Mouse (Mus musculus) ES-Bruce4 (cell line): Measurements from ENCODE around the gene Olfr307. TPM values are rescaled to one million over a fixed set of nuclear protein-coding genes. Genes with fewer than 3 reads are reported as not detected.

ENCODE experiments used
- H3K27ac ChIP-seq: 2 replicates; pipeline ENCODE4 v1.5.1; 2012; ENCODE audit warnings: low read length, inconsistent platforms; ENCODE audit not compliant: insufficient read depth
- H3K27me3 ChIP-seq: 2 replicates; pipeline ENCODE4 v1.6.1; 2012; ENCODE audit warnings: mild to moderate bottlenecking, low read length, inconsistent platforms; ENCODE audit not compliant: control insufficient read depth, poor library complexity, insufficient read depth, severe bottlenecking
- H3K36me3 ChIP-seq: 2 replicates; pipeline ENCODE4 v1.6.1; 2012; ENCODE audit warnings: inconsistent platforms, mild to moderate bottlenecking, low read length, moderate library complexity; ENCODE audit not compliant: control insufficient read depth, poor library complexity, insufficient read depth, severe bottlenecking
- H3K4me1 ChIP-seq: one replicate; pipeline ENCODE4 v1.8.1; 2011; ENCODE audit warnings: low read length; ENCODE audit not compliant: control insufficient read depth, insufficient read depth
- H3K4me3 ChIP-seq: 2 replicates; pipeline ENCODE4 v1.5.1; 2011; ENCODE audit warnings: low read depth, mild to moderate bottlenecking, low read length
- H3K9ac ChIP-seq: 2 replicates; pipeline ENCODE4 v1.6.1; 2012; ENCODE audit warnings: low read depth, mild to moderate bottlenecking, inconsistent platforms; ENCODE audit not compliant: poor library complexity, severe bottlenecking
- H3K9me3 ChIP-seq: replicated peaks from 2 replicates; pipeline ENCODE4 v1.6.1; 2012; ENCODE audit warnings: mild to moderate bottlenecking, low read length, inconsistent platforms; ENCODE audit not compliant: control insufficient read depth, poor library complexity, insufficient read depth, severe bottlenecking
- CTCF ChIP-seq: IDR thresholded peaks from one replicate; pipeline ENCODE4 v1.8.1; 2011; ENCODE audit warnings: low read depth, low read length
- EP300 ChIP-seq: IDR thresholded peaks from 2 replicates; pipeline ENCODE4 v1.6.1; 2011; ENCODE audit warnings: low read depth, low read length; ENCODE audit not compliant: insufficient read depth
- POLR2A ChIP-seq: IDR thresholded peaks from one replicate; pipeline ENCODE4 v1.8.1; 2011; ENCODE audit warnings: low read length; ENCODE audit not compliant: insufficient read depth
- polyA plus RNA-seq: library from polyadenylated mRNA; stranded (reverse); fragments of >200 nt; gene quantifications from 2 replicates; pipeline ENCODE4 v1.2.4, GENCODE M21; 2011; ENCODE audit warnings: low read depth; ENCODE audit not compliant: missing spikeins, insufficient read depth, insufficient read length

Olfr307 gene
- polyA plus RNA-seq, 1 experiment = not detected

- Histone ChIP-seq H3K36me3 (no peaks in the 10 kb centered on the region), H3K4me3 (no peak overlapping the region), H3K27ac (peak overlapping the region; percentile 85), H3K9me3 (no peaks in the 10 kb centered on the region), H3K27me3 (no peaks in the 10 kb centered on the region), H3K4me1 (peaks cover 2% of the 10 kb centered on the region), H3K9ac (peak overlapping the region; percentile 54; the same call in 1 of the 2 replicates)
- TF ChIP-seq CTCF (no peak), EP300 (peak; percentile 35; the same call in 1 of the 2 replicates)
These were observed 5.6 kb upstream of the Olfr307 start for GRCm38 (mm10) chr7:86342881-86343565.

DNA sequence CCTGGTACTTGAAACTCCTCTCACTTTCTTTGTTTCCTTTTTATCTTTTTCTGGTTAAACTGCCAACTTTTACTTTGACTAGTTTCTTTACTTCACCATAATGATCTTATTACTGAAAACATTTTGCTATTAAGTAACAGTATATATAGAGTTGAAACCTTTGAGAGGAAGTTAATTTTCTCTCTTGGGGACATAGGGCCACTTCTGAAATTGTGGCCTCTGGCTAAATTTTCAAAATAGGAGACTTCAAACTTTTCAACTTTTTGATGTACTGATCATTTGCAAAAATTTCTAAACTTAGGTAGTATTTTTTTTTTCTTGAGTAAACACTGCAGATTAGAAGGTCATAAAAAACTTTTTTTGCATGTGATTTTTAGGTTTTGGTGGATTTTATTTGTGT is 11.9 kb downstream of the Olfr307 start, which contains the start of gene Olfr308:
Gene Olfr308 (minus strand): TSS at position 101 of the 400 bp plus-strand sequence.
- H3K9me3 ChIP-seq = no peaks in the 10 kb centered on the region
- H3K36me3 ChIP-seq = no peaks in the 10 kb centered on the region
- no peak for TF ChIP-seq CTCF
- no peak for TF ChIP-seq EP300
- TF ChIP-seq POLR2A = no peak
- H3K4me1 ChIP-seq = no peaks in the 10 kb centered on the region
- H3K27ac ChIP-seq = no peak within 1 kb of the TSS
- H3K27me3 ChIP-seq = no peaks in the 10 kb centered on the region
- H3K9ac ChIP-seq = no peak within 1 kb of the TSS
- no peak within 1 kb of the TSS for H3K4me3 ChIP-seq

GRCm38 (mm10) chr7:86321323-86321722 is 16.1 kb downstream of the Olfr307 start:
- Histone ChIP-seq H3K4me3 (no peak overlapping the region), H3K9ac (no peak overlapping the region), H3K36me3 (no peaks in the 10 kb centered on the region), H3K27ac (no peak overlapping the region), H3K4me1 (no peaks in the 10 kb centered on the region), H3K27me3 (no peaks in the 10 kb centered on the region), H3K9me3 (no peaks in the 10 kb centered on the region)
- no peak for TF ChIP-seq EP300
- no peak for TF ChIP-seq POLR2A
- TF ChIP-seq CTCF = no peak

DNA sequence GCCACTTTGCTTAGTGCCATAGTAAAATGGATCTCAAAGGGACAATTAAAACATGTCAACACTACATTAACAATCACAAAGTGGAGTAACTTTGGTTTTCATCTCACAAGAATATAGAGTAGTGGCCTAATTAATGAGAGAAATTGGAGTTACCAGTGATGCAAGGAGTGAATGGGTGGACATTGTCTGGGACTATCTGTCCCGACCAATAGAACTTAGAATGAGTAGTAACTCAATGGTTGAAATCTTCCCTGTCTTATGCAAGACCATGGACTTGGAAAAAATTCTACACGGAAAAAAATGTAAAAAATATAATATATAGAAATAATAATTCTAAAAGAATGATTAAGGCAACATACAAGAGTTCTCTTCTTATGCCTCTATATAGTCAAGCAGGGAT is 23.8 kb downstream of the Olfr307 start, which contains the start of gene Olfr309:
Gene Olfr309 (minus strand): TSS at position 101 of the 400 bp plus-strand sequence.
- no peak within 1 kb of the TSS for H3K27ac ChIP-seq
- H3K27me3 ChIP-seq = no peaks in the 10 kb centered on the region
- no peaks in the 10 kb centered on the region for H3K36me3 ChIP-seq
- H3K4me3 ChIP-seq = no peak within 1 kb of the TSS
- no peak for TF ChIP-seq CTCF
- no peak for TF ChIP-seq EP300
- no peak for TF ChIP-seq POLR2A
- H3K4me1 ChIP-seq = no peaks in the 10 kb centered on the region
- H3K9me3 ChIP-seq = no peaks in the 10 kb centered on the region
- H3K9ac ChIP-seq = no peak within 1 kb of the TSS

Other genes starting within 250 kb of the Olfr307 start
- gene Vmn2r75, start 165.8 kb downstream of the Olfr307 start, polyA plus RNA-seq = not detected in 2 replicates
- gene Vmn2r76, start 91.3 kb downstream of the Olfr307 start, polyA plus RNA-seq = 0.14 and 0.34 TPM in 2 replicates
- not detected in 2 replicates for gene Olfr310, start 60.4 kb downstream of the Olfr307 start, polyA plus RNA-seq
- not detected in 2 replicates for gene Olfr309, start 23.9 kb downstream of the Olfr307 start, polyA plus RNA-seq
- gene Olfr308, start 12.0 kb downstream of the Olfr307 start, polyA plus RNA-seq = not detected in 2 replicates
- not detected in 2 replicates for gene Olfr305, start 29.3 kb upstream of the Olfr307 start, polyA plus RNA-seq
- gene Olfr304, start 49.1 kb upstream of the Olfr307 start, polyA plus RNA-seq = not detected in 2 replicates
- gene Olfr303, start 60.2 kb upstream of the Olfr307 start, polyA plus RNA-seq = not detected in 2 replicates
- gene Olfr301, start 66.3 kb upstream of the Olfr307 start, polyA plus RNA-seq = not detected in 2 replicates
- not detected in 2 replicates for gene Olfr299, start 122.3 kb upstream of the Olfr307 start, polyA plus RNA-seq
- not detected in 2 replicates for gene Olfr298, start 154.9 kb upstream of the Olfr307 start, polyA plus RNA-seq
- not detected in 2 replicates for gene Olfr297, start 182.4 kb upstream of the Olfr307 start, polyA plus RNA-seq
- not detected in 2 replicates for gene Olfr295, start 246.3 kb upstream of the Olfr307 start, polyA plus RNA-seq